Comparison of ENCODE assay signal across 34 mouse cellular contexts in genomic region chr3:54654169-54654568, GRCm38 (mm10). TPM values are rescaled to one million over a fixed set of nuclear protein-coding genes. Genes with fewer than 3 reads are reported as not detected.
"Had no signal": no experiment of that assay in that cellular context is flagged by ENCODE, and none has a peak within 500 bp of the region (broad histone marks: within the 10 kb centered on the region; RNA-seq: fewer than 3 reads in every experiment).

No protein-coding gene starts in this region.

- H3K9ac ChIP-seq: embryonic facial prominence, embryonic 12.5 days; embryonic facial prominence, embryonic 13.5 days; embryonic facial prominence, embryonic 15.5 days; forebrain, embryonic 12.5 days; forebrain, embryonic 13.5 days; forebrain, embryonic 15.5 days; forebrain, postnatal 0 days had no signal

- ATAC-seq: forebrain, embryonic 13.5 days; forebrain, embryonic 14.5 days; forebrain, embryonic 15.5 days; forebrain, embryonic 16.5 days; forebrain, postnatal 0 days had no signal

- H3K4me3 ChIP-seq: embryonic facial prominence, embryonic 10.5 days; embryonic facial prominence, embryonic 12.5 days; embryonic facial prominence, embryonic 13.5 days; embryonic facial prominence, embryonic 15.5 days; erythroblast, embryonic 14.5 days; forebrain, embryonic 10.5 days; forebrain, embryonic 12.5 days; forebrain, embryonic 13.5 days; forebrain, embryonic 15.5 days; gastrocnemius, adult 2 months; heart, adult 2 months had no signal

- H3K4me1 ChIP-seq: embryonic facial prominence, embryonic 12.5 days; forebrain, embryonic 10.5 days; forebrain, embryonic 12.5 days; forebrain, embryonic 13.5 days; forebrain, embryonic 15.5 days had no signal

- H3K9me3 ChIP-seq: embryonic facial prominence, embryonic 10.5 days; embryonic facial prominence, embryonic 15.5 days; forebrain, embryonic 10.5 days; forebrain, embryonic 12.5 days; forebrain, embryonic 15.5 days had no signal

- H3K36me3 ChIP-seq: embryonic facial prominence, embryonic 10.5 days; embryonic facial prominence, embryonic 12.5 days; embryonic facial prominence, embryonic 13.5 days; embryonic facial prominence, embryonic 15.5 days; forebrain, embryonic 10.5 days; forebrain, embryonic 12.5 days; forebrain, embryonic 15.5 days had no signal

- H3K4me2 ChIP-seq: embryonic facial prominence, embryonic 12.5 days; embryonic facial prominence, embryonic 13.5 days; embryonic facial prominence, embryonic 15.5 days; forebrain, embryonic 12.5 days; forebrain, embryonic 13.5 days; forebrain, embryonic 15.5 days had no signal

- DNase-seq: cerebellum, adult 8-10 months; cerebellum, adult 9-10 months; cerebellum, adult 9-11 months; cerebellum, postnatal 10 days; cerebellum, postnatal 14 days; cerebellum, postnatal 25 days; cerebellum, postnatal 36 days; embryo, embryonic 11 days; forebrain, postnatal 0 days; gastrocnemius, adult 2 months; gastrocnemius, postnatal 10 days; gastrocnemius, postnatal 14 days; gastrocnemius, postnatal 25 days; gastrocnemius, postnatal 36 days; heart, adult 18-20 months; heart, adult 2 months had no signal

- H3K27ac ChIP-seq: embryonic facial prominence, embryonic 10.5 days; embryonic facial prominence, embryonic 12.5 days; embryonic facial prominence, embryonic 13.5 days; embryonic facial prominence, embryonic 15.5 days; forebrain, embryonic 10.5 days; forebrain, embryonic 12.5 days; forebrain, embryonic 13.5 days; forebrain, embryonic 15.5 days; gastrocnemius, adult 2 months; heart, adult 2 months had no signal

- H3K27me3 ChIP-seq: embryonic facial prominence, embryonic 12.5 days; embryonic facial prominence, embryonic 13.5 days; embryonic facial prominence, embryonic 15.5 days; forebrain, embryonic 12.5 days; forebrain, embryonic 13.5 days; forebrain, embryonic 15.5 days had no signal

RNA-seq across cellular contexts. Expression of gene Gm21958, which starts 60.0 kb away (rescaled TPM):
- total RNA-seq: forebrain, postnatal 0 days; gastrocnemius, adult 18-20 months; gastrocnemius, adult 2 months; gastrocnemius, adult 8-10 months; gastrocnemius, postnatal 10 days; gastrocnemius, postnatal 14 days; gastrocnemius, postnatal 25 days; gastrocnemius, postnatal 36 days; gastrocnemius, postnatal 4 days; granulocyte monocyte progenitor cell, adult 5-6 weeks; heart, adult 18-20 months; heart, adult 2 months had no signal
- polyA plus RNA-seq: cortical plate, adult 2 months; embryonic facial prominence, embryonic 10.5 days; embryonic facial prominence, embryonic 13.5 days; embryonic facial prominence, embryonic 15.5 days; erythroblast, embryonic 14.5 days; forebrain, embryonic 13.5 days; forebrain, embryonic 14.5 days; forebrain, embryonic 16.5 days; frontal cortex, adult 2 months; gonadal fat pad, adult 2 months; heart, adult 2 months had no signal
